Mouse (Mus musculus) embryo, embryonic 10 days (tissue): ENCODE results near the gene Tex45.

Source experiments
- DNase-seq: peaks from one replicate; pipeline ENCODE4 v3.0.0-alpha.2; 2015; ENCODE audit warnings: low spot score

Gene Tex45

GRCm38 (mm10) chr8:3470562-3470961 is at the start of gene Tex45:
Tex45 (plus strand) TSS chr8:3470862.
- DNase-seq = no peak

GRCm38 (mm10) chr8:3421507-3421906 is 49.2 kb upstream of the Tex45 start:
- no peak for DNase-seq

GRCm38 (mm10) chr8:3425217-3425616 is 45.4 kb upstream of the Tex45 start:
- no peak for DNase-seq

GRCm38 (mm10) chr8:3426211-3426610 is 44.5 kb upstream of the Tex45 start:
- no peak for DNase-seq

- DNase-seq = no peak
These were observed 42.2 kb upstream of the Tex45 start for GRCm38 (mm10) chr8:3428426-3428825.

GRCm38 (mm10) chr8:3429966-3430365 is 40.7 kb upstream of the Tex45 start:
- no peak for DNase-seq

- DNase-seq = no peak
These were observed 39.5 kb upstream of the Tex45 start for GRCm38 (mm10) chr8:3431113-3431512.

- no peak for DNase-seq
These were observed 34.2 kb upstream of the Tex45 start for GRCm38 (mm10) chr8:3436492-3436891.

- DNase-seq = peak; percentile 18
These were observed 31.2 kb upstream of the Tex45 start for GRCm38 (mm10) chr8:3439510-3439909.

- DNase-seq = no peak
These were observed 21.4 kb upstream of the Tex45 start for GRCm38 (mm10) chr8:3449226-3449625.

GRCm38 (mm10) chr8:3450670-3451069 is 20.0 kb upstream of the Tex45 start:
- peak; percentile 75 for DNase-seq

- no peak for DNase-seq
These were observed 18.7 kb upstream of the Tex45 start for GRCm38 (mm10) chr8:3451992-3452391.

- DNase-seq = no peak
These were observed 7.4 kb upstream of the Tex45 start for GRCm38 (mm10) chr8:3463248-3463647.

- peak; percentile 72 for DNase-seq
These were observed 6.4 kb upstream of the Tex45 start for GRCm38 (mm10) chr8:3464309-3464708.

GRCm38 (mm10) chr8:3467006-3467885 is 3.4 kb upstream of the Tex45 start, which contains the start of gene Pex11g:
Pex11g (minus strand) TSS chr8:3467680.
- peak; percentile 100 for DNase-seq

GRCm38 (mm10) chr8:3467886-3468545 is 2.6 kb upstream of the Tex45 start:
- DNase-seq = no peak

GRCm38 (mm10) chr8:3468838-3469237 is 1.8 kb upstream of the Tex45 start:
- no peak for DNase-seq

GRCm38 (mm10) chr8:3475715-3476429 is 5.2 kb downstream of the Tex45 start:
- peak; percentile 47 for DNase-seq

- DNase-seq = no peak
These were observed 9.6 kb downstream of the Tex45 start for GRCm38 (mm10) chr8:3480221-3480785.

- DNase-seq = no peak
These were observed 10.9 kb downstream of the Tex45 start for GRCm38 (mm10) chr8:3481605-3482004.

GRCm38 (mm10) chr8:3482240-3482740 is 11.6 kb downstream of the Tex45 start:
- no peak for DNase-seq

- no peak for DNase-seq
These were observed 12.9 kb downstream of the Tex45 start for GRCm38 (mm10) chr8:3483546-3483945.
